ENCODE assay signal across 11 mouse cellular contexts in genomic region chr4:75764141-75764540, GRCm38 (mm10).
"Had no signal": no experiment of that assay in that cellular context is flagged by ENCODE, and none has a peak within 500 bp of the region (broad histone marks: within the 10 kb centered on the region; RNA-seq: fewer than 3 reads in every experiment).

No protein-coding gene starts in this region.

- H3K4me3 ChIP-seq: kidney, embryonic 15.5 days; limb, embryonic 13.5 days; neural tube, embryonic 13.5 days; stomach, embryonic 15.5 days had no signal

- H3K27me3 ChIP-seq: kidney, embryonic 15.5 days; limb, embryonic 13.5 days; neural tube, embryonic 13.5 days; stomach, embryonic 15.5 days had no signal

- H3K9me3 ChIP-seq: kidney, embryonic 15.5 days; limb, embryonic 13.5 days; neural tube, embryonic 13.5 days; stomach, embryonic 15.5 days had no signal

- DNase-seq: kidney, postnatal 14 days; lung, adult 18-20 months; midbrain, embryonic 14.5 days; right cerebral cortex, postnatal 14 days; thymus, adult 2 months; thymus, postnatal 25 days had no signal

- H3K27ac ChIP-seq: kidney, embryonic 15.5 days; limb, embryonic 13.5 days; liver, embryonic 14.5 days; neural tube, embryonic 13.5 days; stomach, embryonic 15.5 days had no signal

- H3K4me1 ChIP-seq: kidney, embryonic 15.5 days; neural tube, embryonic 13.5 days; stomach, embryonic 15.5 days had no signal

- H3K36me3 ChIP-seq: kidney, embryonic 15.5 days; limb, embryonic 13.5 days; neural tube, embryonic 13.5 days; stomach, embryonic 15.5 days had no signal

- H3K9ac ChIP-seq: kidney, embryonic 15.5 days; limb, embryonic 13.5 days; liver, embryonic 14.5 days; neural tube, embryonic 13.5 days; stomach, embryonic 15.5 days had no signal

- H3K4me2 ChIP-seq: kidney, embryonic 15.5 days; limb, embryonic 13.5 days; neural tube, embryonic 13.5 days; stomach, embryonic 15.5 days had no signal
